ENCODE assay signal across 8 mouse cellular contexts in the genomic region with DNA sequence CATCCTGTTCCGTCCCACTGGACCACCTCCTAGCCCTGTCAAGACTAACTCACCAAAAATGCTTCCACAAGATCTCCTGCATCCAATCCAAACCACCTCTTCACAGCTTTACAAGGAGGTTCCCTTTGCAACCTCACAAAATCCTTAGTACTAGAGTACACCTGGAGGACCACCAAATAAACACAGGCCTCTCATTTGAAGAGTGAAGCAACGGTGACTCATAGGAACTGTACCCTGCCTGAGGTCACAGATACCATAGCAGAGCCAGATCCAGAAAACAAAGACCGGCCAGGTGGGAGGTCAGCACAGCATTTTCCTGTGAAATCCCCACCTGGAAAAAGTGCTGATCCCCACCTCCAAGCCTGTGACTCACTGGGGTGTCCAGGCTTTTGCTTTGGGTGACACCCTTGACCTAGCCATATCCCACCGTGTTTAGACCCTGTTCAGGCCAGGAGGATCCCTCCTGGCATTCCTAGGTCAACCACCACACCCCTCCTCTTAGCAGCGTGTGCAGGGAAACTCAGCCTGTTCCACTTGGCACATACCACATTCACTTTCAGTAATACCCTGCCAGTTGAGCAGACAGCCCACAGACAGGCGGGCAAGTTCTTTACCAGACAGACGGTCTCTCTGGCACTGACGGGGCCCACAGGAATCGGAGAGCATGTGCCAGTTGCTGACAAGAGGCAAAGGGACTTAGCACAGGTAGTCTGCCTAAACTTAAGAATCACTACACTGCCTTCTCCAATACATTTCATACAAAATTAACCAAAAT. TPM values are rescaled to one million over a fixed set of nuclear protein-coding genes. Genes with fewer than 3 reads are reported as not detected.
DNase-seq lines count a peak whose midpoint lies in the region; ATAC-seq and TF ChIP-seq lines count a peak whose summit lies in the region.

No protein-coding gene starts in this region.

- H3K4me3 ChIP-seq in hindbrain, embryonic 13.5 days: peak overlapping the region; percentile 24
- H3K4me3 ChIP-seq in liver, postnatal 0 days (ENCODE audit: low read depth, low read length): no peak overlapping the region

- WGBS in hindbrain, embryonic 13.5 days: 81% methylated on average over 9 of the region's 9 CpGs
- WGBS in liver, postnatal 0 days (ENCODE audit: insufficient replicate concordance): 66% methylated on average over 9 of the region's 9 CpGs

- H3K4me1 ChIP-seq in hindbrain, embryonic 13.5 days (replicated peaks): peaks cover 58% of the 10 kb centered on the region
- peaks cover 51% of the 10 kb centered on the region for H3K4me1 ChIP-seq in liver, postnatal 0 days (ENCODE audit: insufficient read depth)

- no peaks in the 10 kb centered on the region for H3K9me3 ChIP-seq in hindbrain, embryonic 13.5 days
- H3K9me3 ChIP-seq in liver, postnatal 0 days (ENCODE audit: low read length): no peaks in the 10 kb centered on the region

- H3K27ac ChIP-seq in hindbrain, embryonic 13.5 days: peak overlapping the region; percentile 32; the same call in 1 of the 2 replicates
- H3K27ac ChIP-seq in liver, postnatal 0 days (ENCODE audit: low read depth): peak overlapping the region; percentile 67

- H3K4me2 ChIP-seq in hindbrain, embryonic 13.5 days: peak overlapping the region; percentile 78
- H3K4me2 ChIP-seq in liver, postnatal 0 days (ENCODE audit: low read depth, low read length): peak overlapping the region; percentile 84

- H3K36me3 ChIP-seq in hindbrain, embryonic 13.5 days: peaks cover 51% of the 10 kb centered on the region
- H3K36me3 ChIP-seq in liver, postnatal 0 days (replicated peaks; ENCODE audit: insufficient read depth, low read length): peaks cover 44% of the 10 kb centered on the region

- peak; percentile 66 for DNase-seq in left cerebral cortex, postnatal 4 days
- no peak for DNase-seq in left cerebral cortex, adult 9 months (ENCODE audit: low spot score in 2 of 2)
- peak; percentile 55 to 67 for DNase-seq in cerebellum, postnatal 25 days
- no peak for DNase-seq in liver, postnatal 0 days
- DNase-seq in heart, postnatal 4 days: no peak
- DNase-seq in testis, postnatal 10 days (ENCODE audit: low spot score): no peak
- DNase-seq in urinary bladder, postnatal 10 days (ENCODE audit: low spot score): no peak

- H3K27me3 ChIP-seq in hindbrain, embryonic 13.5 days: no peaks in the 10 kb centered on the region
- H3K27me3 ChIP-seq in liver, postnatal 0 days (ENCODE audit: insufficient read depth, low read length): no peaks in the 10 kb centered on the region

- intact Hi-C loops in left cerebral cortex, postnatal 4 days (cut with DNase I): loop anchor here (5.0 kb wide), 1 partner anchor 141 kb away; no protein-coding TSS in a partner anchor

- no peak for TF ChIP-seq CTCF in liver, postnatal 0 days (IDR thresholded peaks at IDR 0.05; ENCODE audit: low read depth)

- peak overlapping the region; percentile 55 for H3K9ac ChIP-seq in hindbrain, embryonic 13.5 days
- H3K9ac ChIP-seq in liver, postnatal 0 days (replicated peaks): peak overlapping the region; percentile 46

- no peak for ATAC-seq in hindbrain, embryonic 13.5 days (ENCODE audit: low FRiP score)
- ATAC-seq in liver, postnatal 0 days: no peak

- no peak for TF ChIP-seq EP300 in liver, postnatal 0 days (IDR thresholded peaks at IDR 0.05; ENCODE audit: low read depth)

RNA-seq across cellular contexts. Expression of gene Nfyb, which starts 2.7 kb away (rescaled TPM):
- total RNA-seq in left cerebral cortex, postnatal 4 days (2021): 10 to 100 TPM; 50.6 to 54.3 TPM
- polyA plus RNA-seq in hindbrain, embryonic 13.5 days (2015; fragmentation: Nextera tagmentation; extraction: Ambion mirVana): 45.7 and 49.5 TPM in 2 replicates
- 26.6 and 30.1 TPM in 2 replicates for polyA plus RNA-seq in liver, postnatal 0 days (2015; fragmentation: Nextera tagmentation; extraction: Ambion mirVana)
- 10 to 100 TPM; 23.2 to 24.9 TPM for total RNA-seq in heart, postnatal 4 days (2021)

Comparison
In these comparisons a context has a peak if more than half of its experiments do, and no peak if none do; other contexts are left out.
1. DNase-seq: peak in left cerebral cortex, postnatal 4 days (single experiment) and cerebellum, postnatal 25 days (2 of 2); none in left cerebral cortex, adult 9 months (0 of 2), liver, postnatal 0 days (single experiment), heart, postnatal 4 days (single experiment), testis, postnatal 10 days (single experiment) and urinary bladder, postnatal 10 days (single experiment).